Mouse (Mus musculus) spleen, postnatal 10 days (tissue): ENCODE results near the gene Ablim1.

Source experiments
- DNase-seq, 2 experiments: peaks; one replicate each; pipeline ENCODE4 v3.0.0; 2021 to 2022; ENCODE audit warnings: low spot score in 2 of 2

Gene Ablim1

GRCm38 (mm10) chr19:57016995-57017784, 297.5 kb downstream of the Ablim1 start:
- no peak for DNase-seq

DNA sequence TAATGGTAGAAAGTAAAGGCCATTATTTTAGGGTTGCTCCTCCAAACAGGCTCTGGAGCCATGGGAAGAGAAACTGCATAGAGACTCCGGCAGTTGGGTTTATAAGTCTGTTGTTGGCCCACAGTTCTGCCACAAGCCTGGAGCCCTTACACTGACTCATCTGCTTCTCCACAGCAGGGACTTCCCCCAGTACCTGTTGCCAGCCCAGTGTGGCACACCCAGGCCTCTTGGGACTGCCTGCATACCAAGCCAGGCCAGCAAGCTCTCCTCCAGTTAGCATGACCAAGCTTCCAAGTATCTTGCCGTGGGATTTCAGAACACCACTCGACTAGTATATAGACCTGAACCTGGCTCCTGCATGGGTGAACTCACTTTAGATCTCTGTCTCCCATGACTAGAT, 299.9 kb downstream of the Ablim1 start:
- DNase-seq: no peak

GRCm38 (mm10) chr19:57013271-57013677, 301.4 kb downstream of the Ablim1 start:
- DNase-seq: no peak

DNA sequence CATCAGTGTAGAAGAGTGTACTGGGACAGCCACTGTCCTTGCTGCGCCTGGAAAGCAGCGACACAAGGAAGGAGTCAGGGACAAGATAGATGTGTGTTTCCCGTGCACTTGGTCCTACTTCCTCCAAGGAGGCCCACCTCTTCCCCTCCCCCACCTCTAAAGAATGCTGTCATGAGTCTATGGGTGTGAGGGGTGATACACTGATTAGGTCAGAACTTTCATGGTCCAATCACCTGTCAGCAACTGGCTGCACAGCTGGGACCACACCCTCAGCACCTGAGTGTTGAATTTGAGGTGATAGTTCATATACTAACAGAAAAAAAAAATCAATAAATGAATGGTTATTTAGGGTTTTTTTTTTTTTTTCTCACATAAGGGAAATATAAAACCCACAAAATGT, 302.7 kb downstream of the Ablim1 start:
- no peak for DNase-seq

- DNase-seq: no peak
These were observed 304.7 kb downstream of the Ablim1 start for GRCm38 (mm10) chr19:57010064-57010463.

DNA sequence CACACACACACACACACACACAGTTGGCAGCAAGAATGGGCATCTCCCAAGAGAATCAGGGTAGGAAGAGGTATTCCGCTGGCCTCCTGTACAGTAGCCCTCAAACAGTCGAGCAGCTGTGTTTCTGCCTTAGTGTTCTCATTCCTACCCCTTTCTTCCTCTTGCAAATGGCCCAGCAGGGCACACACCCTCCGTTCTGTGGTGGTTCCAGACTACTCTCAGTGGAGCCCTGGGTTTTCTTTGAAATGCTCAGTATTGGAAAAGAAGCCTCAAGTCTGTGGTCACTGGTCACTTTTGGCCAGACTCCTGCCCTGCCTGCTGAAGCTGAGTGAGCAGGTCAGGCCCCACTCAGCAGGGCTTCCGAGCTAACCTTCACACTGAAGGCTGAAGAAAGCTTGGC, 305.1 kb downstream of the Ablim1 start:
- no peak for DNase-seq

- DNase-seq: no peak
These were observed 306.7 kb downstream of the Ablim1 start, which contains the start of gene Afap1l2 for GRCm38 (mm10) chr19:57007781-57008710. TSS of gene Afap1l2 (minus strand) at chr19:57008228.

DNA sequence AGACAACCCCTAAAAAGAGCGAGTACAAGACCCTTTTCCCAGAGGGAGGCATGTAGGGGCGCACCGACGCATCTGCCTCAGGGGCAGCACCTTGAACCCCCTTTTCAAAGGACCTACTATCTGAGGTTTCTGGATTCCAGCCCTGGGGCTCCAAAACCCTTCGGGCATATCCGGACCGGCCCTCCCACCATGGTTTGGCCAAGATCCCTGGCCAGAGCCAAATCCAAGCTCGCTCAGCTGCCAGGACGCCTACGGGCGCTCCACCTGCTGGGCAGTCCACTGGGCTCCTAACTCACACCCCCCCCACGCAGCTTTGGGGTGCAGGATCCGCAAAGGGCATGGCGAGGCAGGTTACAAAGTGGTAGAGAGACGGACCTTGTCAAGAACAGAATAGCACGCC, 307.4 kb downstream of the Ablim1 start:
- DNase-seq: no peak

DNA sequence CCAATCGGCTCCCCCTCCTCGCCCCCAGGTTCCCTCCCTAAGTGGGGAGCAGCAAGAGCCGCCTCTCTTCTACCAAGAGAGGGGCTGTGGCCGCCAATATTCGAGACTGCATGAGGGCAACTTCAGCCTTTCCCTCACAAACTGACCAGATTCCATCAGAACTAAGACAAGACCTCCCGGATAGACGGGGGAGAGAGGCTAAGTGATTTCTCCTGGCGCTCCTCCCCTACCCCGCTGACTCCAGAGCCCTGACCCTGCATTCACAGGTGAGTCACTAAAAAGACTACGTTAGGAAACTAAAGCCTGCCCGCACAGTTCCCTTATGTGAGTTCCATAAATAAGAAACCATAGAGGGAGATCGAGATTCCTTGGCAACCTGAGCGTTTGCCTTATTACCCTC, 307.9 kb downstream of the Ablim1 start:
- no peak for DNase-seq

DNA sequence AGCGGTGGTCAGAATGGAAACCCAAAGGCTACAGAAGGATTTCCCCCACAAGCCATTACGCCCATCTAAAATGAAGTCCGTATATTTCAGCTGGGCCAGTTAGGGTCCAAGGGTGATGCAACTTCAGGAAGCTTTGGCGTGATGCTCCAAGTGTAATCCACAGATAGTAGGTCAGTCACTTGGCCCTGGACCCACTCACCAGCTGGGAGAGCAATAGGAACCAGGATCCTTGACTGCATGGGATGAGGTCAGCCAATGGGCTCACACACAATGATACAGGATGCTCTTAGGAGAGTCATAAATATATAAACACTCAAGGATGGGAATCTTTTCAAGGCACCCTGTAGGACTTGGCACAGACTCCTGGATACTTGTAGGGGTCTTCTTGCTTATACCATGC, 309.7 kb downstream of the Ablim1 start:
- no peak for DNase-seq

DNA sequence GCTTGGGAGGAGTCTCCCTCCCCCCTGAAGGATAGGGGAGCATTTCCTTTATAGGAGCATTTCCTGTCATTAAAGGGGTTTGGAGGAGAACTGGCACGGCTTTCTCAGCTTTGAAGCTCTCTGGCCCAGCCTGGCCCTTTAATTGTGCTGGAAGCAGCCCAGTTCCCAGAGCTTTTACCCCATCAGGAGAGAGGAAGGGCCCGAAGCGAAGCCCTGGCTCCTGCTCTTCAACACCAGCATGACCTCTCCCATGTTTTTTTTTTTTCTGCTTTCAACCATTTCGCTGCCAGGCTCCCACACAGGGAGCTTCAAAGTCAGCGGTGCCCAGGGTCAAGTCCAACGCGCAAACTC, 311.3 kb downstream of the Ablim1 start:
- no peak for DNase-seq

DNA sequence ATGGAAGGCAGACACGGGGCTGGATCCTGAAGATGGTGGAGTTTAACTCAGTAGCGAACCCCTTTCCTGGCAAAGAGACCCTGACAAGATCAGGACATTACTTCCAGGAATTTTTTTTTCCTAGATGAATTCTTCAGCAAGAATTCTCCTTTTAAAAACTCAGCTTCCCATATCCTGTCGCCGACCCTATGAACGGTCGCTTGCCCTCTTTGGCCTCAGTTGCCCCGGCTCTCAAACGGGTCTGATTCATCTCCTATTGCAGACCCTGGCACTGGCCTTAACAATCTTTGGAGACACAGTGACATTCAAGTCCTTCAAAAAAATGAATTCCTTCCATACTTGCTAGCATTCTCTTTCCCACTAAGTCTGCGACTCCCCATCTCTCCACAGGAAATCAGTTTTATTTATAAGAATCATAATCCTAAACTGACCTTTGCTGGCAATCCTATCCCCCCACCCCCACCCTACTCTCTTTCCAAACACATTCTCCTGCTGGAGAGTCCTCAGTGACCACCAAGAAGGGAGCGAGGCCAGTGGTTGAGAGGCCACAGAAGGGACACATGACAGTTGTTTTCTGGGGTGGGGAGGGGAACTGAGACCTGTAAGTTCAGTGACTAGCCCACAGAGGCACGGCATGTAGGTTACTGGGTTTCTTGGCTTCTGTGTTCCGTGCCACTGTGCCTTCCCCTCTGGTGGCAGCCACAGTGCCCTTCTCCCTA, 311.8 kb downstream of the Ablim1 start:
- no peak for DNase-seq

DNA sequence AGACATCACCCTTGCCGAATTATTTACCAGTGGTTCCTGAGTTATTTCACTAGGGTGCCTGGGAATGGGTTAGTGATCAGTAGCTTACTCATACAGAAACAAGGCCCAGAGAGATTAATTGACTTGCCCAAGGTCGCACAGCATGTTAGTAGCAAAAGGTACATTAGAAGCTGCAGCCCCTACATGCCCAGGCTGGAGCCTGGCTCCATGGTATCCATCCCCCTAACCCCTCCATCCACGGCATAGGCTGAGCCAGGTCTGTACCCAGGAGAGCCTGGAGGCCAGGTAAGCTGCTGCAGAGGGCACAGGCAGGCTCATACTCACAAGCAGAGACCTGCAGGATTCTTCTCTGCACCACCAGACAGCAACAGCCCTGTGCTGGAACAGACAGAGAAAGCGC, 312.8 kb downstream of the Ablim1 start:
- DNase-seq: no peak

DNA sequence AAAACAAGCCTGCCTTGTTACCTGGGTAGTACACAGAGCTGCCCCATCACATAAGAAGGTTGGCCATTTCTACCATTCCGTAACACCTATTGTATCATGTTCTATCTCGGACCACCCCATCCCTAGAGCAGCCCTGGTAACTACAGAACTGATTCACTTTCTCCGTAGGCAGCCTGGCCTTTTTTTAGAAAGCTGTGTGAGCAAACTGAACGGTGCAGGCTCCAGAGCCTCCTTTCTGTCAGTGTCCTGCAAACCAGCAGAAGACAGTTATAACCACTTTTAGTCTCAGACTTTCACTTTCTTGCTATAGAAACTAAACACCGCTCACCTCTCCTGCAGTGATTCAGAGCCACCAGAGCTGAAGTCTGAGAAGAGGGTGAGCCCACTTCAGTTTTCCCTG, 314.1 kb downstream of the Ablim1 start:
- DNase-seq: no peak

DNA sequence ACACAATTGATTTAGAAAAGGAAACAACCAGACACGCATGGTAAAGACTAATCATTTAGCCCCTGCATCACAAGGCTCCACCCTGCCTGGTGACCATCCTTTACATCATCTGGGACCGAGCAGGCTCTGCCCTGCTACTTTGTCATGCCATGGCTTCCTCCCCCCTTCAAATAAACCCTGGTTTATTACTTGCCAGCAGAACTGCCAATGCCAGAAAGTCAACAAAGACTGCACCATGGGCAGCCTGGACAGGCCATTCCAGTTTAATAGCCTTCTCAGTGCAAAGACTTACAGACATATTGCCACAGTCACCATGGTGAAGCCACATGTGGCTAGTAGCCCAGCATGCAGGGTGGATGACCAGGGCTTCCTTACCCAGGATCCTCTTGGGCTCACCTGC, 314.9 kb downstream of the Ablim1 start:
- no peak for DNase-seq

DNA sequence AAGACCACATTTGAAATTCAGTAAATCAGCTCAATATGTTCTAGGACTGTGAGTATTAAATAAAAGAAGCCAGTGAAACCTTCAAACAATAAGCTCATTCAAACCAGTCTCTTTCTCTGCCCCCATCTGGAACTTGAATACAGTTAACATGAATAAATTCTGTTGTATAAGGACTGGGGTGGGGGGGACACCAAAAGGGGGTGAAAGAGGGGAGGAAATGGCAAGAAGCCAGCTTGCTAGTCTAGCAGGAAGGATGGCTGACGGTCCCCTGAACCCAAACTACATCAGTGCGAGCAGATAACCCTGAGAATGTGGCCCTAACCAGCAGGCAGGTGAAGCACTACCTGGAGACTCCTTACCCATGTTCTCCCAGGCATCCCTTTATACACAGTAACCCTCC, 315.8 kb downstream of the Ablim1 start:
- no peak for DNase-seq

- DNase-seq: no peak
These were observed 316.4 kb downstream of the Ablim1 start for GRCm38 (mm10) chr19:56998331-56998730.

- no peak for DNase-seq
These were observed 317.5 kb downstream of the Ablim1 start for GRCm38 (mm10) chr19:56997164-56997599.

DNA sequence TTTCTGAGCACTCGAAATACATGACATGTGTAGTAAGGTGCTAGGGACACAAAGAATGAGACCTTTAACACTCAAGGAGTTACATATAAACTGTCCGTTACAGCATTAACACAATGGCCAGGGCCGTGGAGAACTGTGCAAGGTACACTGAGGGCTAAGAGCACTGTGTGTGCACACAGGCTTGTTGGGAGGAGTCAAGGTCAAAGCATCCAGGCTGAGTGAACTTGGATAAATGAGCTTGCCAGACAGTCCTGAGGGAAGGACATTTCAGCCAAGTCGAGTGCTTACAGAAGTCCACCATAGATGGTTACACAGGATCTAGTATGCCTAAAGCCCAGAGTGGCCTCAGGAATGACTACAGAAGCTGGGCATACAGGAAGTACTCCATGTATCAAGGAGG, 319.3 kb downstream of the Ablim1 start:
- no peak for DNase-seq

DNA sequence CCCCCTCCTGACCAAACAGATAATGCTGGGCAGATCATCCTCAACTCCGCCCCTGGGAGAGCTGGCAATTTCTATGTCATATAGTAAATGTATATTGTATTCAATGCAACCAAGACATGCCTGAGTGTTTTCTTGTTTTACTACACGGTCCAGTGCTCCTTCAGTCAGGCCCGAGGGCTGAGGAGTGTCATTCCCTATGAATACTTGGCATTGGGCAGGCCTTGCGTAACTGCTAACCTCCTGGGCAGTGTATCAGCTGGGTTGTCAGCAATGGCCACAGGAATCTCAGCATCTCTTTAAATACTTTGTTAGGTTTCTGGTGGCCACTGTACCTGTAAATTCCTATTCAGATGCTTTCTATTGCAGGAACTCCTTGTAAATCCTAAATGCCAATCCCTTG, 320.1 kb downstream of the Ablim1 start:
- no peak for DNase-seq

- no peak for DNase-seq
These were observed 321.0 kb downstream of the Ablim1 start for GRCm38 (mm10) chr19:56993763-56994162.

DNA sequence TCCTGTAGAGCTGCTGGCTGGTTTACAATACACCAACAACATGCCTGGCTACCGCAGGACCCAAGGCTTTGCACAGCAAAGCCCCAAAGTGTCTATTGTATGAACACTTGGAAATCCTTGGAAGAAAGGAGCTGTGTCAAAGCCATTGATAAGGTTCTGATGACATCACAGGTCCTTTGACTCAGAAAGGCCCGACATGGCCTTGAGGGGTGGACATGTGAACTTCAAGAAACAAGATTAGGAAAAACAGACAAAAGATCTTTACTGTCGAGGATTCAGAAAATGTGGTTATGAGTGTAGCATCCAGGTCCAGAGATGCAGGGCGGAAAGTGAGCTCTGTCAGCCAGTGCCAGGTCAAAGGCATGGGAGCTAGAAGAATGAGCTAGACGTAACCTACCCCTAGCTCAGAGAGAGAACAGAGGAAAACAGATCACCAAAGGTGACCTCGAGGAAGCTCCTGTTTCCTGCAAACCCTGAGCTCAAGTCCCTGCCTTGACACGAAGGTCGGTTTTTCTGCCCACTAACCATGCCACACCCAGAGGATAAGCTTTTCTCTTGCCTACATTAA, 321.7 kb downstream of the Ablim1 start:
- DNase-seq: no peak
